Mouse (Mus musculus) neural tube, embryonic 10.5 days (tissue): Measurements from ENCODE around the gene Rpl39.

Experiments used
- DNase-seq: peaks from one replicate; pipeline ENCODE4 v3.0.0-alpha.2; 2017; ENCODE audit warnings: low spot score; ENCODE audit errors: extremely low spot score

Rpl39 gene

DNA sequence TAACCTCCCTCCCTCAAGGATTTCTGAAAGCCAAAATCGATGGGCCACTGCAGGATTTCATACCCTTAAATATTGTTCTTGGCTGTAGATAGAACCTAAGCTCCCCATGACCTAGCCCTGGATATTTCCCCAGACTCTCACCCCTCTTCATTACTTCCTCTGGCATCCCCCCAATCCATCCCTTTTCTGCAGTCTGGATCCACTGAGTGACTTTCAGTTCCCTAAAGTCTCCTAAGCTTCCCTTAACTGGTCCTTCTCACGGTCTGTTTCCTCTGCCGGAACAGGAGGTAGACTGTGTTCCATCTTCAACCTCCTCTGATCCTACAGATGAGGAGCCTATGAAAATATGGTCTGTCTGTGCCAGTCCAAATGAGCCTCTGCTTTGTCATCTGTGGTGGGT is 17.9 kb downstream of the Rpl39 start:
- DNase-seq: no peak

DNA sequence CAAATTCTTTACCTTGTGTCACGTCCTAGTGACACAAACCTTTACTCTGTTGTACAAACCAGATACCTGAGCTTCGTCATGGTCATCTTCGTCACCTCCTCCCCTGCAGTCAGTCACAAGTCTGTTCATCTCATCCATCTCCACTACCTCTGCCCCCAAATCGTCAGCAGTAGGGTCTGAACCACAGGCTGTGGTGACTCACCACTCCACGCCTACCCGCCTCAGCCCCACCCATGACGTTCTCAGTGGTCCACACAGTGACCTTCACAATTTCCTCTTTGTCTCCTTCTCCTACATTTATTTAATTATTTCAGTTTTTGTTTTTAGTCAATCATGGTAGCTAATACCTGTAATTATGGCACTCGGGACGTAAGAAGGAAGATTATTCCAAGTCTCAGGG is 21.3 kb downstream of the Rpl39 start:
- no peak for DNase-seq

DNA sequence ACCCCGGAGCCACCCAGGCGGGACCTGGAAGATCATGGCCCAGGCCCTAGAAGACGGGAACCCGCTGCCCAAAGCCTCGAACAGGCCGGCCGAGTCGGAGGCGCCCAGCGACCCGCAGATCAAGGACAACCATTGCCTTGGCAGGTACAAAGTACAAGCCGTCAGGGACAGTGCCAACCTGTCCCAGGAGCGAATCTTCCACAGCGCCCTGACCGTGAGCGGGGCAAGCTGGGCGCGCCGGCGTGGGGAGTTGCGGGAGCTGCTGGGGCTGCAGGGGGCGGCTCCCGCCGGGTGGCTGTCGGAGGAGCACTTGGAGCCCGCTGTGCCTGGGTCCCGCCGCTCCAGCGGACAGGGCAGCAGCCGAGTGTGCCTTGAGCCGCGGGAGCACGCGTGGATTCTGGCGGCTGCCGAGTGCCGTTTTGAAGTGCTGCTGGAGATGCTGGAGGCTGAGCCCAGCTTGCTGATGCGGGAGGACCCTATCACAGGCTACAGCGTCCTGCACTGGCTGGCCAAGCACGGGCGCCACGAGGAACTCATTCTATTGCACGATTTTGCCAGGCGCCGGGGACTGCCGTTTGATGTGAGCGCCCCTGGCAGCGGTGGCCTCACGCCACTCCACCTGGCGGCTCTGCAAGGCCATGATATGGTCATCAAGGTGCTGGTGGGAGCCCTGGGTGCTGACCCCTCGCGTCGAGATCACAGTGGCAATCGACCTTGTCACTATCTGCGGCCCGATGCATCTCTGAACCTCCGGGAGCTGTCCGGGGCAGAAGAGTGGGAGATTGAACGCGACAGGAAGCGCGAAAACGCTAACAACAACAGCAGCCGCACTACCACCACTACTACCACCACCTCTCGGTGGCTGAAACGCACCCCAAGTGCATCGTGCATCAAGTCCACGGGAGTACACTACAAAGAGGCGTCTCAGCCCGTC is 36.0 kb downstream of the Rpl39 start:
- DNase-seq: peak; percentile 37

DNA sequence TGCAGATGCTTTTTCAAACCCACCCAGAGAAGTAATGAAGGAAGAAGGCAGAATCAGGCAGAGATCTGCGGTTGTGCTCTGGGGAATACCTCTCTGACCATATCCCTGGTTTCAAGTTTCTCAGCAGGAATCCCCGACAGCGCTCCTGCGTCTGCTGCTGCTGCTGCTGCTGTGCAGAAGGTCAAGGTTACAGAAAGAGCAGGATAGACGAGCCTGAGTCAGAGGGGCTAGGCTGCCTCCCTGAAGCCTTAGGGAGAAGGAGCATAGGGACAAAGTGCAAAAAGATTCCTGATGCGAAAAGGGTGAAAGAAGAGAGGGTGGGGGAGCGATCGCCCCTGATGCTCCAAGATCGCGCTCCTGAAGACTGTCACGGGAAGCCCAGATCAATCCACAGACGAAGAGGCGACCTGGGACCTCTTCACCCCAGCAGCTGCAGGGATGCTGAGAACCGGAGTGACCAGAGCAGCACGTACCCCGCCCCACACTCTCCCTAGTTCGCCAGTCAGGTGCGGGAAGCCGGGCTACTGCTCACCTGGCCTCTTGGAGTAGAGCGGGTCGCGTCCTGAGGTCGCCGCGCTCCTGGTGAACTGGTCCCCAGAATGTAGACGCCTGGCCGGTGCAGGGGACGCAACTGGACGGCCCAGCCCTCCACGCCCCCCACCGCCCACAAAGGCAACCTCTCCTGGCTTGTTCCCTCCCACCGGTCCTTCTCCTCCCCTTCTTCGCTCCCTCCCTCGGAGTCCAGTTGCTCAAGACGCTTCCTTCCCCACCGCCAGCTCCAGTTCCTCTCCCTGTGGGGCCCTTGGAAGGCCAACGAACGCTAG is 36.9 kb downstream of the Rpl39 start, which contains the start of gene Sowahd:
Sowahd (plus strand) TSS at position 780 of the 824 bp plus-strand sequence.
- peak; percentile 31 for DNase-seq

DNA sequence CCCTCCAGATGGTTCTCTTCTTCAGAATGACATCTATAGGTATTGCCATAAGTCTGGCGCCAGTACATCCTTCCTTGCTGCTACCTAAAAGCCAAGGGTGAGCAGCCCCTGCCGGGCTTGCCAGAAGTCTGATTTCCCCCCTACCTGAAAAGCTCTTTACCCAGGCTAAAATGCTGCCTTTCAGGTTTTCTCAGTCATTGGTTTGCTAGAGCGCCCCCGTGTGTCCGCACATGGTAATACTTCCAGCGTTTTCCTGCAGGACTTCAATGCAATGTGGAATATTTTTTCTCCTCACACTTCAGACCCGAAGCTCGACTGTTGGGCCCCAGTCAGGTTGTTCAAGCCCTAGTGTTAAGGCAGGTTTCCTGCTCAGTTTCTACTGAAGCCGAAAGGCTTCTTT is 42.5 kb downstream of the Rpl39 start:
- peak; percentile 57 for DNase-seq
